Mouse (Mus musculus) kidney, adult 2 months (tissue): ENCODE results near the gene Rnf220. TPM values are rescaled to one million over a fixed set of nuclear protein-coding genes. Genes with fewer than 3 reads are reported as not detected.

Experiments used
- DNase-seq: peaks from one replicate; pipeline ENCODE4 v3.0.0; 2021
- H3K27ac ChIP-seq: fragments of 200-500 bp; 2 replicates; pipeline ENCODE4 v1.5.1; 2012; ENCODE audit warnings: low read depth, low read length, control low read depth, inconsistent platforms; ENCODE audit not compliant: insufficient read depth
- H3K27me3 ChIP-seq: fragments of 200-500 bp; replicated peaks from 2 replicates; pipeline ENCODE4 v1.6.1; 2012; ENCODE audit warnings: mild to moderate bottlenecking, moderate library complexity, low read length, inconsistent platforms; ENCODE audit not compliant: control insufficient read depth, insufficient read depth
- H3K36me3 ChIP-seq: fragments of 200-500 bp; 2 replicates; pipeline ENCODE4 v1.6.1; 2012; ENCODE audit warnings: mild to moderate bottlenecking, moderate library complexity, low read length, inconsistent platforms; ENCODE audit not compliant: control insufficient read depth, insufficient read depth
- H3K4me1 ChIP-seq: fragments of 200-500 bp; 2 replicates; pipeline ENCODE4 v1.6.1; 2011; ENCODE audit warnings: low read length; ENCODE audit not compliant: control insufficient read depth, insufficient read depth
- H3K4me3 ChIP-seq: fragments of 200-500 bp; 2 replicates; pipeline ENCODE4 v1.5.1; 2011; ENCODE audit warnings: mild to moderate bottlenecking, low read depth, low read length, control low read depth; ENCODE audit not compliant: insufficient read depth
- CTCF ChIP-seq: fragments of 200-500 bp; conservative IDR thresholded peaks from 2 replicates; pipeline ENCODE4 v1.5.1; 2011; ENCODE audit warnings: low read depth, mild to moderate bottlenecking, control low read depth, low read length, moderate library complexity, mixed read lengths; ENCODE audit not compliant: insufficient read depth, insufficient read length
- POLR2A ChIP-seq: fragments of 200-500 bp; IDR thresholded peaks from one replicate; pipeline ENCODE4 v1.6.1; 2011; ENCODE audit warnings: low read depth, low read length, control low read depth
- WGBS: fragments of 180-500 bp; shearing (Covaris S2); methylation state at CpG from one replicate; pipeline ENCODE4 v1.1.7; 2018; 5-methylcytosine and 5-hydroxymethylcytosine counted together
- polyA plus RNA-seq: library from polyadenylated mRNA; depleted of rRNA; stranded (reverse); fragments of >200 nt; gene quantifications from 2 replicates; pipeline ENCODE4 v1.2.3, GENCODE M21; 2012

The Rnf220 gene
- polyA plus RNA-seq, 1 experiment, result 70.7 TPM

GRCm38 (mm10) chr4:117279253-117279642 lies 217.6 kb downstream of the Rnf220 start:
- H3K27ac ChIP-seq, result no peak overlapping the region
- H3K27me3 ChIP-seq, result no peaks in the 10 kb centered on the region
- H3K4me3 ChIP-seq, result no peak overlapping the region
- H3K4me1 ChIP-seq, result no peaks in the 10 kb centered on the region
- no peaks in the 10 kb centered on the region; the same call in 1 of the 2 replicates for H3K36me3 ChIP-seq
- DNase-seq, result no peak
- WGBS, result 90% methylated on average over 2 of the region's 2 CpGs
- TF ChIP-seq POLR2A (no peak), CTCF (no peak)

GRCm38 (mm10) chr4:117278381-117279252 lies 218.2 kb downstream of the Rnf220 start:
- no peak for TF ChIP-seq POLR2A
- TF ChIP-seq CTCF, result no peak
- 58% methylated on average over 10 of the region's 10 CpGs for WGBS
- Histone ChIP-seq H3K4me1 (no peaks in the 10 kb centered on the region), H3K36me3 (no peaks in the 10 kb centered on the region), H3K27ac (no peak overlapping the region), H3K4me3 (no peak overlapping the region), H3K27me3 (no peaks in the 10 kb centered on the region)
- DNase-seq, result peak; percentile 31

- no peak overlapping the region for H3K27ac ChIP-seq
- H3K27me3 ChIP-seq, result no peaks in the 10 kb centered on the region
- WGBS, result 93% methylated on average over 7 of the region's 7 CpGs
- no peaks in the 10 kb centered on the region for H3K36me3 ChIP-seq
- no peak for DNase-seq
- H3K4me3 ChIP-seq, result no peak overlapping the region
- no peaks in the 10 kb centered on the region for H3K4me1 ChIP-seq
- TF ChIP-seq CTCF (no peak), POLR2A (no peak)
Observed at GRCm38 (mm10) chr4:117277687-117278086, 219.2 kb downstream of the Rnf220 start.

- H3K27me3 ChIP-seq, result no peaks in the 10 kb centered on the region
- no peaks in the 10 kb centered on the region for H3K4me1 ChIP-seq
- no peak for DNase-seq
- H3K4me3 ChIP-seq, result no peak overlapping the region
- TF ChIP-seq POLR2A (no peak), CTCF (no peak)
- no peaks in the 10 kb centered on the region for H3K36me3 ChIP-seq
- no peak overlapping the region for H3K27ac ChIP-seq
- 74% methylated on average over 13 of the region's 13 CpGs for WGBS
Observed at GRCm38 (mm10) chr4:117277021-117277420, 219.8 kb downstream of the Rnf220 start.

- no peak overlapping the region for H3K4me3 ChIP-seq
- WGBS, result 77% methylated on average over 17 of the region's 17 CpGs
- H3K4me1 ChIP-seq, result no peaks in the 10 kb centered on the region
- TF ChIP-seq POLR2A (no peak), CTCF (no peak)
- DNase-seq, result peak; percentile 48
- H3K27ac ChIP-seq, result no peak overlapping the region
- H3K36me3 ChIP-seq, result no peaks in the 10 kb centered on the region
- H3K27me3 ChIP-seq, result no peaks in the 10 kb centered on the region
Observed at GRCm38 (mm10) chr4:117276281-117276711, 220.6 kb downstream of the Rnf220 start.

GRCm38 (mm10) chr4:117274720-117275119 lies 222.1 kb downstream of the Rnf220 start:
- H3K4me3 ChIP-seq, result no peak overlapping the region
- H3K36me3 ChIP-seq, result no peaks in the 10 kb centered on the region
- no peaks in the 10 kb centered on the region for H3K27me3 ChIP-seq
- TF ChIP-seq CTCF, result no peak
- no peak for TF ChIP-seq POLR2A
- no peak for DNase-seq
- WGBS, result 93% methylated on average over 4 of the region's 4 CpGs
- no peak overlapping the region for H3K27ac ChIP-seq
- no peaks in the 10 kb centered on the region for H3K4me1 ChIP-seq

- H3K27ac ChIP-seq, result no peak overlapping the region
- H3K27me3 ChIP-seq, result no peaks in the 10 kb centered on the region
- no peak for TF ChIP-seq CTCF
- no peak for TF ChIP-seq POLR2A
- DNase-seq, result no peak
- no peak overlapping the region for H3K4me3 ChIP-seq
- no peaks in the 10 kb centered on the region for H3K4me1 ChIP-seq
- no peaks in the 10 kb centered on the region for H3K36me3 ChIP-seq
- WGBS, result 40% methylated on average over 12 of the region's 12 CpGs
Observed at GRCm38 (mm10) chr4:117272459-117272858, 224.4 kb downstream of the Rnf220 start.
